Mouse (Mus musculus) thymus, adult 18-20 months (tissue): ENCODE measurements around the gene Pik3r5.

Experiments used
- DNase-seq, 2 experiments: peaks; one replicate each; pipeline ENCODE4 v3.0.0; 2022; ENCODE audit warnings: mixed read lengths in 2 of 2

Gene Pik3r5

DNA sequence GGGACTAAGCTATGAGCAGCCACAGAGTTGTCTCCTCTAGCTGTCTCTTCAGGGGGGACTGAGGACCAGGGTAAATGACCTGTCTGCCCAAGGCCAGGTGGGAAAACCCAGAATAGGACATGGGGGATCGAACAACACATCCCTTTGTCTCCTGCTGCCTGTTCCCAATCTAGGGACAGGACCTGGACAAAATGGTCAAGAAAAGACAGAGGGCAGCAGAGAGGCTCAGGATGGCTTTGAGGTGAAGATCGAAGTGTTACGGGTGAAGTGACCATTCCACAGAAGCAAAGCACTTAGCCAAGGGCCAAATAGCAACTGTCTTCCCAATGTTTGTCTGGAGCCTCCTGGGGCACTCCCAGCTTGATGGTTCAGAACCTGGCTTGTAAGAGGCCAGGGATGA lies 54.2 kb downstream of the Pik3r5 start:
- DNase-seq: no peak

DNA sequence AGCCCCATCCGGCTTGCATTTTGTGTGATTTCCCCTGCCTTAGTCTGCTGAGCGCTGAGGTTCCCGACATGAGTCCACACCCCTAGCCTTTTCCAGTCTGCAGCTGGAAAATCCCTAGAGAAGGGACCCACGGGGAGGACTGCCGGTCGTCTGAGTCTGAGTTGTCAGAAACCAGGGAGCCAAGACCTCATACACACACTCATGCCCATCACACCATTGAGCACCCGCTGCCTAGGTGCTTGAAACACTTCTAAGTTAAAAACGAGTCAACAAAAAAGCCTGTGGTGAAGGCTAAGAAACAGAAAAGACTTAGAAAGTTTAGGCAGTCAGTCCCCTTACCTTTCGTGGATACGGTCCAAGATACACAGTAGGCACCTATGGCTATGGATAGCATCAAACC lies 55.8 kb downstream of the Pik3r5 start:
- DNase-seq: no peak

DNA sequence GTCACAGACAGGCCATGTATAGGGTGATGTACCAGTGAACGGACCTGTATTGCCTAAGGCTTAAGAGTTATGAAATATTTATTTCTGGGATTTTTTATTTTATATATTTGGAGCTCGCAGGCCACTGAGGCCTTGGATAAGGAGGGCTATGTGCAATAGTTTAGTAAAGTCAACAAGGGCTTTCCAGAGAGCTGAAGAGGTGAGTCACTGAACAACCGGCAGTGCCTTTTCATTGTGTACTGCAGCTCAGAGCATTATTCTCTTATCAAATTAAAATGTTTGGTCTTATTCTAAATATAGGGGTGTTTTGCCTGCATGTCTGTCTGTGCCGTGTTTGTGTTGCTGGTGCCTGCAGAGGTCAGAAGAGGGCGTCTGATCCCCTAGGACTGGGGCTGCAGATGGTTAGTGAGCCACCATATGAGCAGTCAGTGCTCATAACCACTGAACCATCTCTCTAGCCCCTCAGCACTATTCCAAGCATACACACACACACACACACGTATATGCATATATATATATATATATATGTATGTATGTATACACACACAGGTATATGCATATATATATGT lies 56.4 kb downstream of the Pik3r5 start:
- no peak for DNase-seq

DNA sequence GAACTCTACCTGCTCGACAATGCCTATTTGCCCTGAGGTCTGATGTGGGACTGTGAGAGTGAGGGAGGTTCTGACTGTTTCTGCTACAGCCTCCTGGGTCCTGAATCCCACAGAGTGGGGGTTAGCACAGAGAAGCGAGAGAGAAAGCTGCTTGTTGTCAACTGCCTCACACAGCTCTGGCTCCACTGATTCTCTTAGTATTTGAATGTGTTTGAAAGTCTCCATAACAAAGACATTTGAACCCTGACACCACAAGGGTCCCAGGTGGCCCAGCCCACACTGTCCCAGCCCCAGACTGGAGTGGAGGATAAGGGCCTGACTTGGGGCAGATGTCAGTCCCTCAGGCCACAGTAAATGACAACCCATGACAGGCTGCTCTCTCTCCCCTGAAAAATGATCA lies 57.3 kb downstream of the Pik3r5 start:
- DNase-seq: no peak

DNA sequence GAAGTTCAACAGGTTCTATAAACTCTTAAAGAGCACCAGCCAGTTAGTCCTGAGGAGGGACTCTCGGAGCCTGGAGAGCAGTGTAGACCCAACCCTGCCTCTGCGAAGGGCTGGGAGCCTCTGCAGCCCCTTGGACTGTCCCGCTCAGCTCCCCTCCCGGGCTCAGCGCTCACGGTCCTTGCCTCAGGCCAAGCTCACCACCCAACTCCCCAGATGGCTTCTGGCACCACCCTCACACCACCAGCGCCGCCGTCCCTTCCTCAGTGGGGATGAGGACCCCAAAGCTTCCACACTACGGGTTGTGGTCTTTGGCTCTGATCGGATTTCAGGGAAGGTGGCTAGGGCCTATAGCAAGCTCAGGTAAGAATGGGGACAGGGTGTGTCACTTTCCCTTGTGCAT lies 60.7 kb downstream of the Pik3r5 start:
- no peak for DNase-seq

DNA sequence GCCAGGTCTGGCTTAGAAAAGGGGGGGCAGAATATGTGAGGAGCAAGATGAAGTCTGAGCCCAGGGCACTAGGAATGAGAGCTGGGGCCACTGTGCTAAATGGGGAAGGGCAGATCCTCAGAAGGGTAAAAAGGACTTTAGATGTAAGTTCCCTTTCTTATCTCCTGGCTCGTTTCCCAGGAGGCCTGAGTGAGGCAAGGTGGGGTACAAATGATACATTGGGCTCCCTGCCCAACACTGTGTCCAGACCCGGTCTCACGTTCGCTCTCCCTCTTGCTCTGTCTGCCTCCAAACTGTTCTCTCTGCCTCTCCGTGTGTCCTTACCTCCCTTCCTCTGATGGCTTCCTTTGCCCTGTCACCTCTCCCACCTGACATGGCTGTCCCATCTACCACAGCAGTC lies 61.8 kb downstream of the Pik3r5 start:
- DNase-seq: no peak

DNA sequence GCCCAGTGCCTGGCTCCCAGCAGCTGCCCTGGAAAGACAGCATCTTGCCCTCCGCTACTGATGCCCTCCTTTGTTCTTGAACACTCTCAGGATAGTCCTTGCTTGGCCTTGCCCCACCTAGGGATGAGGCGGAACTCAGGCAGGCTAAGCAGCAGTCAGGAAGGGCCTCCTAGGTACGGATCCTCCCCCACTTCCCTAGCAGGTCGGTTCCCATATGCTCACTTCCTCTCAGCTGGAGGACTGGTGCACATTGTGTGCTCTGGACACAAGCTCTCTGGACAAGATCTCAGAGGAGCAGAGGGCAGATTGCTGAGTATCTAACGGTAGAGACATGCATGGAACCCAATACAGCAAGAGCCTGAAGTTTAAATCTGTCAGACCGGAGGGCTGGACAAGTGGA lies 65.2 kb downstream of the Pik3r5 start:
- DNase-seq: no peak

DNA sequence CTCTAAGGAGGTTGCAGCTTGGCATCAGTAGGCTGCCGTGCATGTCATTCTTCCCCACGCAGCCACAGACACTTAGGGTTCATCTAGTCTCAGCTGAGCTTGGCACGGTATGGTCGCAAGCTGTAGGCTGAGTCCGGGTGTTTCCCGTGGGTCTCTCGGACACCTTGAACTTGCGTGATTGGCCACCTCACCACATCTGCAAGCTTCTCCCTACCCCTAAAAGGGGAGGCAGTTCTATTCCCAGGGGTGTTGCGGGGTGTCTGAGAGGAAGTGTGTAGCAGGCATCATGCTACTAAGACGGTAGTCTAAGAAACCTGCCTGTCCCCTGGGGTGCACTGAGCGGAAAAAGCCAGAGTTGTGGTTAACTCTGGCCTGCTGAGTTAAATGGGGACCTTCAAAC lies 66.6 kb downstream of the Pik3r5 start:
- DNase-seq: peak in 1 of 2 experiments; percentile 35

DNA sequence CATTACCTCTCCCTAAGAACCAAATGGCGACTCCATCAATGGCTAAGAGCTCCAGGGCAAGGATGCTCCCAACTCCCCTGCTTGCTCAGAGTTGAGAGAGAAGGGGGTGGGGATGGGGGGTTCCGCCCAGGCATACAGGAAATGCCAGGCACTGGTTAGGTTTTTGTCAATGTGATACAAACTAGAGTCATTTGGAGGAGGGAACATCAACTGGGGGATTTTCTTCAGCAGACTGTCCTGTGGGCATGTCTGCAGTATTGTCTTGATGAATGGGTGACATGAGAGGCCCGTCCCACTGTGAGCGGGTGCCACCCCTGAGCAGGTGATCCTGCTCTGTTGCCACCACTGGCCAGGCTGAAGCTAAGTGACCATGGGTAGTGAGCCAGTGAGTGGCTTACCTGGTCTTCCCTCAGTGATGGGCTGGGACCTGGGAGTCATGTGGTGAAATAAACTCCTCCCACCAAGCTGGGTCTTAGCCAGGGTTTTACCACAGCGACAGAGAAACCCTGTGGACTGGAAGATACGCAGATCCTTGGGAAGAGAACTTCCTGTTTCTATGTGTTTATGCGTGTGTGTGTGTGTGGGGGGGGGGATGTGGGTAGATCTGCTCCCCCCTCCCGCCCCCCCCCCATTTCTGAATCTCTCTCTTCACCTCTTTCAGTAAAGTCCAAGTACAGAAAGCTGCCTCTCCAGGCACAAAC lies 67.2 kb downstream of the Pik3r5 start:
- DNase-seq: no peak

DNA sequence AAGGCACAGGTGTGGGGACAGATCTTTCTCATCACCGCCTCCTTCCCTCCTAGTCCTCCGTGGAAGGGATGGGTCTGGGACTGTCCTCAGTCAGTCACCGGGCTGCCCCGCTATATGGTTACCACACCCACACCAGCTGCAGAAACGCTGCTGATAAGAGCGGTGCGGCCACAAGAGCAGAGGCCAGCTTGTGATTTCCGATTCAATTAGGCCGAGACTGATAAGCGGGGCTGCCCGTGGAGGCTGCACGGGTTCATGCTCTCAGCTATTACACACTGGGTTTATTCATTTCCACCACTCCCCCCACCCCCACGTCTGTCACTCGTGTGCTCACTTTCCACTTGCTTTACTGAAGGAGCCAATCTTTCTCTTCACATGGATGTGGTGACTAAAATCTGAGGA lies 69.0 kb downstream of the Pik3r5 start:
- DNase-seq: no peak

DNA sequence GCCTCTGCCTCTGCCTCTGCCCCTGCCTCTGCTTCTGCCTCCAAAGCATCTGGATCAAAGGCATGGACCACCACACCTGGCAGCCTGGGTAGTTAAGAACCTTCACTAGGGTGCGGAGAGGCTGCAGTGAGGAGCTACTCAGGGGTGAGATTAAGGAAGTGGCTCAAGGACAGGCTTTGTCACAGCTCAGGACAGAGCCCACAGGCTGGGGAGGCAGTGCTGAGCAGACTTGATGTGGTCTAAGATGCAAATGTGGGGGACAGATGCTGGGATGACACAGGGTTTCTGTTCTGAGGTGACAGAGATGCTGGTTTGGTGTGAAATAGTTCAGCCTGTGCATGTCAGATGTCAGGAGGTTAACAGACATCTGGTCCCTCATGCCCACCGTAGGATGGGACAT lies 70.5 kb downstream of the Pik3r5 start:
- DNase-seq: no peak

DNA sequence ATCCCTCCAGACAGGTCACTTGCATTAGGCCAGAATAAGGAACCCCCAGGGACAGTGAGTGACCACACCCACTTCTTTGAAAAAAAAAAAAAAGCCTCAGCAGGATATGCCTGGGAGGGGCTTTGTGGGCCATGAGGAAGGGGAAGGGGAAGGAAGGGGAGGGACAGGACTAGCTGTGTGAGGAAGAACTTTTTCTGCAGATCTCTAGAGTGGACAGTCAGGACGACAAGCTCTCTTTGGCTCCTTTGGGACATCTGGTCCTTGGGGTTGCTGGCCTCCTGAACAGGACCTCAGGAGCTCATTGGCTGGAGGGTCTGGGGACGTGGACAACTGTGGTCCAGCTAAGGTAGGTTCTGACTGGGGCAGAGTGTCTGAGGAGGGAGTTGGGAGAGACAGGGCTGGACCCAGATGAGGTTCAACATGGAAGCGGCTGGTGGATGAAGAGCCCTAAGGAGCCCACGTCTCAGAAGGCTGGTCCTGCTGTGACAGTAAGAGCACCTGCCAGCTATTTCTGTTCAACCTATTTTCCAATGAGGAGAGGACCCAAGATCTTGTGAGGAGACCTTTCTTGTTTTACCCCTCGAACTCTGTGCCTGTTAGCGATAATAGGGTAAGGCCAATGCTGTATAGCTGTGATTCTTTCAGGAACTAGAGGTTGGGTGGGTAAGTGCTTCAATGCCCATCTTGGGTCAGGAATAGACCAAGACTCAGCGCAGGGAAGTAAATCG lies 71.1 kb downstream of the Pik3r5 start, which contains the start of gene Pik3r6:
Pik3r6 (plus strand) TSS at position 118 of the 728 bp plus-strand sequence.
- no peak for DNase-seq

DNA sequence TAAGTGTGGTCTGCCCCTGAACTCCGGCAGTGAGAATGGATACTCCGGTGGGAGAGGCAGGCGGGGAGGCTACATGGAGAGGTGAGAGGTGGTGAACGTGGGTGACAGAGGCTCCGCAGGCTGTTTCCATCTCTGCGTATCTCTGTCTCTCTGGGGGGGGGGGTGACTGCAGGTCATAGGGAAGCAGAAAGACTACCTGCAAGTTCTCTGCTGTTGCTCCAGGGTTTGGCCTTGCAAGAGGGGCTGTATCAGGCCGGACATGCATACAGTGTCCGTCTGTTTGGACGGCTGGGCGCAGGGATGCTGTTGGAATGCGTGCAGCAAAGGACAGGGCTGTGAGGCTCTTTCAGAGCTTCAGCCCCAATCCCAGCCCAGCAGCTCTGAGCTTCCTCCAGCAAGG lies 73.0 kb downstream of the Pik3r5 start:
- no peak for DNase-seq

DNA sequence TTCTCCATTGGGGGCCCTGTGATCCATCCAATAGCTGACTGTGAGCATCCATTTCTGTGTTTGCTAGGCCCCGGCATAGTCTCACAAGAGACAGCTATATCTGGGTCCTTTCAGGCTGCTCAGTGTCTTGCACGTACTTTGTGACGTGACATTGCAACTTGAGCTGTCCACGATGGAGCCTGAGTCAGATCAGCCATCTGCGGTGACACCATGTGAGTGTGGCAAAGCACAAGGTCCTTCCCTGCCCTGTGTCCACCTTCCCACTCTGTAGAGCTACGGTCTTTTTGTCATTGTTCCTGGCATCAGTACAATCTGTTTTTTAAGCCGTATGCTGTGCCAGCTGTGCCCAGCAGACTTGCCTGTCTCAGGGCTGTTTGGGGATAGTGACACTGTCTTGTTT lies 75.3 kb downstream of the Pik3r5 start:
- DNase-seq: no peak

DNA sequence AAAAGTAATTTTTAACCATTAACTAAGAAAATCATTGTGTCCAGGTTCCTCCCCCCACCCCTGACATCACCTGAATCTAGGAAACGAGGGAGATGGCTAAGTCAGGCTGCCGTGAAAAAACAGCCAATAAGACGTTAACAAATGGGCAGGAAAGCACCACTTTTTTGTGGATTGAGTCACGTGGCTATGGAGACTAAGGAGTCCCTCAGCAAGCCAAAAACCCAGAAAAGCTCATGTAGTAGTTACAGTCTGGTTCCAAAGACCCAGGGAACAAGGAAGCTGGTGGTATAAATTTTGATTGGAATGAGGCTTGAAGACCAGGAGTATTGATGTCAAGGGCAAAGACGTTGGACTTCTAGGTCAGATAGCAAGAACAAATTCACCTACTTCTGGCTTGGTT lies 76.7 kb downstream of the Pik3r5 start:
- no peak for DNase-seq

DNA sequence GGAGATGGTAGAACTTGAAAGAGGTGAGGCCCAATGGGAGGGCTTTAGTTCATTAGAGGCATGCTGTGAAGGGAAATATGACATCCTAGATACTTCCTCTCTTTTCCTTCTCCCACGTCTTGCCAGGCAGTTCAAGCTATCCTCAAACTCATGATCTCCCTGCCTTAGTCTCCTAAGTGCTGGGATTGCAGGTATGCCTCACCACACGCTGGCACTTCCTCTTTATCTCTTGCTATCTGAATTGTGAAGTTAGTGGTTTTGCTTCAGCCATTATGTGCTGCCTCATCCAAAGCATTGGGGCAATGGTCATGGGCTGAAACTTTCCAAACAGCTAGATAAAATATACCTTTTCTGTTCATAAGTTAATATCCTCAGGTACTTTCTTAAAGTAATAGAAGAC lies 77.3 kb downstream of the Pik3r5 start:
- DNase-seq: no peak

DNA sequence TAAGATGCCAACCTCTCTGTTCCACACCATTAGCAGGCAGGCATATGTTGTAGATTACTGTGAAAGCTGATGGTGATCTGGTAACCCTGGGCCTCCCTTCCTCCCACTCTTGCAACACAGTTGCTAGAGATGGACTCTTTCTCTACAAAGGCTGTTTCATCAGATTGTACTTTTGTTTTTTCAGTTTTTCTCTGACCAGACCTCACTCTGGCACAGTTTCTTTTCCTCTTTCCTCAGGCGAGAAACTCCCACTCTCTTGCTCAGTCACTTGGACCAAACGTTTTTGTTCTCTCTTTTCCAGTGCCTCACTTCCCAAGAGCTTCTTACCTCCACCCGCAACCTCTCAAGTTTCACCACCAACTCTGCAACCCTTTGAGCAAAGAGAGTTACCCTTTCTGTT lies 82.0 kb downstream of the Pik3r5 start:
- DNase-seq: no peak

DNA sequence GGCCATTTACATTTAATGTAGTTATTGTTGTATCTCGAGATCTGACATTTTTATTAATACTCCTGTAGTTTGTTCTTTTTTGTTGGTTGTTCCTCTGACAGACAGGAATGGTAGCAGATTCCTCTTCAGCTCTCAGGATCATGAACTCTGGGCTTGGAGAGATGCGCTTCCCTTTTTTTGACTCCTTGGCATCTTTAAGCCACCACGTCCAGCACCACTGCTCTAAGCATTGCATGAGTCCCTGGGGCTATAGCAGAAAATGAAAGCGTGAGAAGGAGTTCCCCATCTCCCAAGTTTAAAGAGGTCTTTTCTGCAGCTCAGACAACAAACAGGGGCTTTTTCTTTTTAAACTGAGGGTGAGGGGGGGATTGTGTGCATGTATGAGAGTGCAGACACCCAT lies 87.4 kb downstream of the Pik3r5 start:
- DNase-seq: no peak

DNA sequence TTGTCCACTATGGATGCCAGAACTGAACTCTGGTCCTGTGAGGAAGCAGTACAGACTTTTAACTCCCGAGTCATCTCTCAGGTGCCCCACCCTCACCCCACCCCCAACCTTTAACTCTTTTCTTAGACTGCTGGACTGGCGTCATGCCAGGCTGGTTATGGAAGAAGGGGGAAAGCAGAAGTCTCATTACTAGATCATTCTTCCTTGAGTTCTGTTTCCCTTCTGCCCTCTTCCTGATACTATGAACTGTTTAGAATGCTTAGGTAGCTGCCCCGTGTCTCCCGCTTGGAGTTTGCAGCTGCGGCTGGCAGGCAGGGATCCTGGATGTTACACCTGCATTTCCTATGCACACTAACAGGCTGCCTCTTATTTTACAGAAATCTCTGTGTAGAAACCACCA lies 87.9 kb downstream of the Pik3r5 start:
- no peak for DNase-seq

DNA sequence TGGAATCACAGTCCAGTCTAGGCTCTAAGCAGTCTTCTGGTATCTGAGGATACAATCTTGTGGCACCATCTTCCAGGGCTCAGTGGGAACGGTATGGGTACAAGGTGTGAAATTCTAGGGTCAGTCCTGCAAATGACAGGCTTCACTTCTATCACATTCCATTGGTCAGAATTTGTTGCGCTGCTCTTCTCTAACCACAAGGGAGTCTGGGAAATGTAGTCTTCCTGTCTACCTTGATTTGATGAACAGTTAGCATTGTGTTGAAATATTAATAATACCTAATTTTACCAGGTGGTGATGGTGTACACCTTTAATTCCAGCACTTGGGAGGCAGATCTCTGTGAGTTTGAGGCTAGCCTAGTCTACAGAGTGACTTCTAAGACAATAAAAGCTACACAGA lies 88.5 kb downstream of the Pik3r5 start:
- no peak for DNase-seq

DNA sequence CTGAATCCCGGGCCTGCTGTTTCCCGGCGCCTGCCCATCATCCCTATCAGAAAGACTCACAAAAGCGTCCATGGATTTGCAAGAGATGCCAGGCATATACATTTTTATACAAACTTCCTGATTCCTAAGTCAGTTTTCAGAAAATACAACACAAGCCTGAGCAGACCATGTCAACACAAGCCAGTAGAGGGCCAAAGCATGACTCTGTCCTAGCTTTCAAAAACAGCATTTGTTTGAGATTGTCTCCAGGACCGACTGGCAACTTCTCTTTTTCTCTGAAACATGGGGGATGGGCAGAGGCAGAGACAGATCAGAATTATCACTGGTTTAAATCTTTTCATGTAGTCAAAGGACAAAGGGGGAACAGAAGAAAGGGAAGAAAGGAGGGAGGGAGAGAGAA lies 89.4 kb downstream of the Pik3r5 start:
- DNase-seq: no peak

DNA sequence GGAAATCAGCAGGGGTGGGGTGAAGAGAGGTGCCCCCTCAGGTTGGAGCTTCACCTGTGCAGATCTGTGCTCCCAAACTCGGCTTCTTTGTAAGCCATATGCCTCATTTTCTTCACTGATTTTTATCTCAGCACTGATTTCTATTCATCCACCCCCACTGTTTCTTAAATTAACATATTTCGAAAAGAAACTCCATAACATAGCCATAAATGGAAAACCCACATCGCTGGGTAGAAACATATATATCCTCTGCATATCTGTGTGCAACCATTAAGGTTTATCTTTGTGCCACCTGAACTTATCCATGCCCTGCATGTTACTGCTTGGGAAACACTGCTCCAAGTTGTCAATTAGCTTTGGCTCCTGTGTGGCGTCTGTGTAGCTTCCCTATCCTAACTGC lies 94.5 kb downstream of the Pik3r5 start:
- DNase-seq: no peak

DNA sequence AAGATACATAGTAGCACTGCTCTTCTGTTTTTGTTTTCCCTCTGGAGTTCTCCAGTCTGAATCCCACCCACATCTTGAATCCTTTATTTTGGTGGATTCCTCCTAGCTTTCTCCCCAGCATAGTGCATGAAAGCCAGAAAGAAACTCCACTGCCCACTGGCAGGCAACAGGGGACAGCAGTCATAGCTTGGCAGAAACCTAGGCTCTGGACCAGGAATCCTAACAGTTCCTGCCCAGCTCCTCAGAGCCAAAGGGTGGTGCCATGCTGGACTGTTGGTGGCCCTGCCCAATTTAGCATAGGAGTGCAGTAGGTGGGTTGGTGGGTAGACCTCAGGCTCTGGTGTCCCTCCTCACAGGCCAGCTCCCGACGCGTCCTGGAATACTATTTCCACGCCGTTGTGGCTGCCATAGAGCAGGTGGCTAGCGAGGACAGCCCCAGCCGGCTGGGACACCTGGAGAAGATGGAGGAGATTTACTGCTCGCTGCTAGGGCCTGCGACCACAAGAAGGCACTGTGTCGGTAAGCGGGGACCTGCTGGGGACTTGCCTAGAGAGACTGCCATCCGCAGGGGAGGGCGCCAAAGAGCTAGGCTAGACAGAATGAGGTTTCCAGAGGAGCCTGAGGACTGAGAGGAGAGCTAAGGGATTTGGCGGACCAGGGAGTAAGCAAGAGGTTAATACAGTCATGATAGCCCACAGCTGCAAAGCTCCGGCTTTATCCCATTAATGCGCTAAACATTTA lies 99.3 kb downstream of the Pik3r5 start:
- peak; percentile 40 to 44 for DNase-seq
